Mouse (Mus musculus) heart, postnatal 0 days (tissue): Measurements from ENCODE around the gene Spag4. TPM values are rescaled to one million over a fixed set of nuclear protein-coding genes. Genes with fewer than 3 reads are reported as not detected.

Experiments
- ATAC-seq: fragments of 200-750 bp; cut with Nextera tagmentation; 2 replicates; pipeline ENCODE4 v1.8.0; 2017; ENCODE audit warnings: low read depth, moderate number of reproducible peaks, moderate library complexity; ENCODE audit not compliant: insufficient read depth
- DNase-seq: peaks from one replicate; pipeline ENCODE4 v3.0.0-alpha.2; 2016; ENCODE audit warnings: low spot score
- H3K27ac ChIP-seq: fragments of 300-500 bp; sonication (generic); 2 replicates; pipeline ENCODE4 v1.5.1; 2014; ENCODE audit warnings: low read depth, mild to moderate bottlenecking
- H3K27me3 ChIP-seq: fragments of 300-500 bp; sonication (generic); 2 replicates; pipeline ENCODE4 v1.6.1; 2014; ENCODE audit warnings: low read length, mixed read lengths; ENCODE audit not compliant: control insufficient read depth, insufficient read depth
- H3K36me3 ChIP-seq: fragments of 300-500 bp; sonication (generic); replicated peaks from 2 replicates; pipeline ENCODE4 v1.6.1; 2014; ENCODE audit warnings: low read length, mixed read lengths; ENCODE audit not compliant: control insufficient read depth, insufficient read depth
- H3K4me1 ChIP-seq: fragments of 300-500 bp; sonication (generic); 2 replicates; pipeline ENCODE4 v1.6.1; 2014; ENCODE audit warnings: antibody characterized with exemption; ENCODE audit not compliant: control insufficient read depth, insufficient read depth
- H3K4me2 ChIP-seq: fragments of 300-500 bp; sonication (generic); 2 replicates; pipeline ENCODE4 v1.6.1; 2014; ENCODE audit warnings: low read depth, mild to moderate bottlenecking, low read length, moderate library complexity
- H3K4me3 ChIP-seq: fragments of 300-500 bp; sonication (generic); 2 replicates; pipeline ENCODE4 v1.5.1; 2014; ENCODE audit warnings: low read depth, low read length
- H3K9ac ChIP-seq: fragments of 300-500 bp; sonication (generic); replicated peaks from 2 replicates; pipeline ENCODE4 v1.6.1; 2014; ENCODE audit warnings: low read depth, low read length, mixed read lengths
- H3K9me3 ChIP-seq: fragments of 300-500 bp; sonication (generic); replicated peaks from 2 replicates; pipeline ENCODE4 v1.6.1; 2016; ENCODE audit warnings: low read length; ENCODE audit not compliant: control insufficient read depth
- CTCF ChIP-seq: IDR thresholded peaks from 2 replicates; pipeline ENCODE4 v1.5.1; 2016; ENCODE audit warnings: antibody characterized with exemption, control low read depth, low read depth
- EP300 ChIP-seq: IDR thresholded peaks from 2 replicates; pipeline ENCODE4 v1.6.1; 2016; ENCODE audit warnings: antibody characterized with exemption, low read depth
- WGBS: fragments of 180-500 bp; shearing (Covaris S2); extraction: QIAGEN DNeasy Blood & Tissue Kit; methylation state at CpG from one replicate; pipeline ENCODE4 v1.1.7; 2014; 5-methylcytosine and 5-hydroxymethylcytosine counted together
- polyA plus RNA-seq: library from polyadenylated mRNA; unstranded; fragments of >200 nt; fragmentation: Nextera tagmentation; extraction: Ambion mirVana; gene quantifications from 2 replicates; pipeline ENCODE4 v1.2.1, GENCODE M21; 2015
- total RNA-seq: library from RNA; depleted of rRNA; stranded (reverse); fragments of >200 nt; gene quantifications from 2 replicates; pipeline ENCODE4 v1.2.3, GENCODE M21; 2014; ENCODE audit warnings: low replicate concordance

The Spag4 gene
- total and polyA plus RNA-seq, 2 experiments from 2014 or later, result 1.2 to 2.1 TPM

DNA sequence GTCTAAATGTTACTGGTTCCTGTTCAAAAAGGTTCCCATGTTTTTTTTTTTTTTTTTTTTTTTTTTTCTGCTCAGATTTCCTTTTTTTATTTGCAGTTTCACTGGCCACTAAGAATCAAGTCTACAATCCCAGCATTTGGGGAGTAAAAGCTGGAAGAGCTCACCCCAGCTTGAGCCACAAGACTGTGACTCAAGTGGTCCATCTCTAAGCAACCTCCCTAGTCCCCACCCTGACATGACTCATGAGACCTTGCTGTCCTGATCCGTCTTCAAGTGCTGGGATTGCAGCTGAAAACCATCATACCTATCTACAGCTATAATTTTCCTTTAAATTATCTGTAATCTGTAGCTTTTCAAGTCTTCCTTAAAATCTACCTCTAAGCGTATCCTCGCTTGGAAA is 19.6 kb downstream of the Spag4 start:
- Histone ChIP-seq H3K4me2 (no peak overlapping the region), H3K27me3 (no peaks in the 10 kb centered on the region), H3K36me3 (no peaks in the 10 kb centered on the region), H3K27ac (no peak overlapping the region), H3K9ac (no peak overlapping the region), H3K4me3 (no peak overlapping the region), H3K9me3 (no peaks in the 10 kb centered on the region), H3K4me1 (0 out of 2 replicates have a peak, but pooled peaks cover 9% of the 10 kb centered on the region)
- ATAC-seq (no peak), DNase-seq (no peak)
- WGBS, result 90% methylated on average over 3 of the region's 3 CpGs
- TF ChIP-seq EP300 (no peak), CTCF (no peak)

DNA sequence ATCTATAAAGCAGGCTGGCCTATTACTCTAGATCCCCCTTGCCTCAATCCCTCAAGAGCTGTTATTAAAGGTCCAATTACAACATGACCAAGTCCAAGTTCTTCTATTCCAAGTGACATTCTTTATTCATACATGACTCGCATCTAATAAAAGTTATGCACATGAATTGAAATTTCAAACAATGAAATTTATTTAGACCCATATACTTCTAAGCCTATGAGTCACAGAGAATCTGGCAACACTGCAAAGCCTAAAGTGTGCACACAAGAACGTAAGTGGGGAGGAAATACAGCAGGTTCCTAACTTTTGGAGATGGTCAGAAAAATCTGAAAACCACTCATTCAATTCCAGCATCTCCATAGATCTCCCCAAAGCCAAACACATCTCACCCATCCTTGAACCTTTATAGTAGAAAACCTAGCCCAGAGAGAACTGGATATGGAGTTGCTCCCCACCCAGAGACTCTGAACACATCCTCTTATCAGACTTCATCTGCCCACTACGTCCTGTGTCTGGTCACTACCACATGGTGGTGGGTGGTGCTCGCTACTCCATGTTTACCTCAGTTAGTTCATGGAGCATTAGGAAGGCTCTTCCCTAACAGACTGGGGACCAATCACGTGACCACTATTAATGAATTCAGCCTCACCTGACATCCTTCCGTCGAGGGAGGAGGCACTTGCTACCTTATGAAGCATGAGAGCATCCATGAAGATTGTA is 22.6 kb downstream of the Spag4 start:
- no peak for DNase-seq
- WGBS, result 86% methylated on average over 7 of the region's 7 CpGs
- TF ChIP-seq CTCF (no peak), EP300 (no peak)
- Histone ChIP-seq H3K36me3 (no peaks in the 10 kb centered on the region), H3K9ac (no peak overlapping the region), H3K27ac (no peak overlapping the region), H3K4me1 (0 out of 2 replicates have a peak, but pooled peaks cover 9% of the 10 kb centered on the region), H3K4me3 (no peak overlapping the region), H3K9me3 (no peaks in the 10 kb centered on the region), H3K27me3 (no peaks in the 10 kb centered on the region), H3K4me2 (no peak overlapping the region)
- no peak for ATAC-seq

DNA sequence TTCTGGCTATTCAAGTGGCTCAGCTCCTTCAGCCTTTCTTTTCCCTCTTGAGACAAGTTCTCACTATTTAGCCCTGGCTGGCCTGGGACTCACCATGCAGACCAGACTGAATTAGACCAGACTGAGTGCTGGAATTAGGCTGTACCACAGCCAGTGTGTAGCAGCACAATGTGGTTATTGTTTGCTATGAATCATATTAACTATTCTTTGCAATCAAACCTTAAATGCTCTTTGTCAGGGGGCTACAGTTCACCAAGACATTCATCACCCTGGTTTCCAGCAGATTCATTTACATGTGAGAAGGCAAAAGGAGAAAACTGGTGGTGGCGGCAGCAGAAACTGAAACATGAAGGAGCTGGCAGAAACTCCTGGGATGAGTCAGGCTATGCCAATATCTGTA is 24.8 kb downstream of the Spag4 start:
- Histone ChIP-seq H3K27ac (no peak overlapping the region), H3K9ac (no peak overlapping the region), H3K4me2 (no peak overlapping the region), H3K4me3 (no peak overlapping the region), H3K36me3 (peaks cover 3% of the 10 kb centered on the region; the same call in 1 of the 2 replicates), H3K27me3 (no peaks in the 10 kb centered on the region), H3K4me1 (0 out of 2 replicates have a peak, but pooled peaks cover 9% of the 10 kb centered on the region), H3K9me3 (no peaks in the 10 kb centered on the region)
- WGBS, result 89% methylated on average over 1 of the region's 1 CpGs
- TF ChIP-seq CTCF (no peak), EP300 (no peak)
- DNase-seq (no peak), ATAC-seq (no peak)

DNA sequence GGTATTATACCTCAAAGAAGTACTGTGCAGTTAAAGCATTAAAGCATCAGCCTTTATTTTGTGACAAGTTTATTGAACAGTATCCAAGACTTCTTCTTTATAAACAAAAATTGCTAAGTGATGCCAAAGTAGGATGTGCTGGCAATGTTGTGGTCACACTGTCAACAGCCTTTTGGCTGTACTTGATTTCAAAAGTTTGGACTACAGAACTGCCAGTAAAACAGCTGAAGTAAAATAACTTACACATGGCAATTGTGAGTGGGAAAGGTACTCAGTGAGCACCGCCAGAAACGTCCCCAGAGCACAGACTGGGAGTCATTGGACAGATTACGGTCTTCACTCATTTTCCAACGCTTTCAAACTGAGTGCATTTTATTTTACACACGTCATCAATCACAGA is 27.0 kb downstream of the Spag4 start:
- 0 out of 2 replicates have a peak, but pooled peaks cover 5% of the 10 kb centered on the region for H3K4me1 ChIP-seq
- TF ChIP-seq CTCF (no peak), EP300 (no peak)
- no peak overlapping the region for H3K9ac ChIP-seq
- H3K9me3 ChIP-seq, result no peaks in the 10 kb centered on the region
- WGBS, result 68% methylated on average over 5 of the region's 5 CpGs
- no peak overlapping the region for H3K4me3 ChIP-seq
- DNase-seq, result no peak
- peaks cover 20% of the 10 kb centered on the region for H3K36me3 ChIP-seq
- H3K27ac ChIP-seq, result no peak overlapping the region
- ATAC-seq, result no peak
- no peak overlapping the region for H3K4me2 ChIP-seq
- H3K27me3 ChIP-seq, result no peaks in the 10 kb centered on the region

DNA sequence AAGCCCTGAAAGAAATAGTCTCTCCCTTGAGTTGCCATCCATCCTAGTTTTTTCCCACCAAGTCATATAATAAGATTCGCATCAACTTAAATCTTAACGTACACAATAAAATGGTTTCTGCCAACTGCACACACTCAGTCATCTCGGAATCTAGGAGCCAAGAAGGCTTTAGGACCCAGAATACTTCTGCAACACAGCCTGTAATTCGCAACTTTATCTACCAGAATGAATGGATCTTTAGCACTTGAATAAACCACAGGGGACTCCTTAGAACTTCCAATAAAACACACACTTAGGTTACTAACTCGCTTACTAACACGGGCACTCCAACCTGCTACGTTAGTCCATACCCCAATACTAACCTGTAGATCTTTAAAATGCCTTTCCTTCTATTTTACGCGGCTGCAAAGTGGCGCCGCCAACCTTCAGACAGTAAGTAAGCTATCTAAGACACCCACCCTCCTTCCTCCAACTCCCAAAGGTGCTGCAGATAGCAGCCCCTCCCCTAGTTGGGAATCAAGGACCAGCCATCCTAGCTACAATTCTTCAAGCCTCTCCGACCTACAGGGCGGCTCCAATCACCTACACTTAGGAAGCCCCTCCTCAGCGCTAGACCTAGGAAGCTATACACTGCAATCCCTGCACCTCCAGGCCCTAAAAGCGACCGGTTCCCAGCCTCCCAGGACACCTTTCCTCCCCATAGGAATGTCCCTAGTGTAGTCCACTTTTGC is 45.8 kb downstream of the Spag4 start:
- H3K27ac ChIP-seq, result peak overlapping the region; percentile 94
- DNase-seq, result peak; percentile 55
- no peaks in the 10 kb centered on the region for H3K36me3 ChIP-seq
- H3K4me2 ChIP-seq, result peak overlapping the region; percentile 76
- peak overlapping the region; percentile 96 for H3K4me3 ChIP-seq
- WGBS, result under 1% methylated on average over 16 of the region's 16 CpGs
- TF ChIP-seq CTCF (no peak), EP300 (no peak)
- peak; percentile 39 for ATAC-seq
- no peaks in the 10 kb centered on the region for H3K9me3 ChIP-seq
- no peaks in the 10 kb centered on the region for H3K27me3 ChIP-seq
- peaks cover 8% of the 10 kb centered on the region; the same call in 1 of the 2 replicates for H3K4me1 ChIP-seq
- H3K9ac ChIP-seq, result peak overlapping the region; percentile 98
